Mouse (Mus musculus) CH12F3 (cell line): Measurements from ENCODE around the gene D17Wsu92e.

Experiments used
- in situ Hi-C: fragments of 300-500 bp; cut with MboI; formaldehyde crosslinking; loops from 2 replicates; pipeline ENCODE4 v1.14.3; 2020; ENCODE audit warnings: low sequenced_read_pairs

The D17Wsu92e gene

DNA sequence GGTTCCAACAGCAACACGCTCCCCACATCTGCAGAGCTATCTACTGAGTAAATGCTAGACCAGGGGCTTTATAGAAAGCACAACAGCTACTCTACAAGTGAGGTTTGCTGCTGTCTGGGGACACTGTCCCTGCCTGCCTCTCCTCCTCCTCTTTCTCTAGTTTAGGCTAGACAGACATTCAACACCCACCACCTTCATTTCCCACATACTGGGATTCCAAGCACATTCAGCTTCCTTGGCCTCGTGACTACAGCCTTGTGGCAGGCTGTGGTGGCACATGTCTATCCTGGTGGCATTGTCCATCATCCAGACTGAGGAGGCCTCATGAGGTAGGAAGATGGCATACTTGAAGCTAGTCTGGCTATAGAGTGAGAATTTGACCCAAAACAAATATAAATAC is 29.5 kb downstream of the D17Wsu92e start:
- in situ Hi-C loops: no loop called here

- in situ Hi-C loops: no loop called here
These were observed 30.4 kb downstream of the D17Wsu92e start for GRCm38 (mm10) chr17:27790015-27790414.

DNA sequence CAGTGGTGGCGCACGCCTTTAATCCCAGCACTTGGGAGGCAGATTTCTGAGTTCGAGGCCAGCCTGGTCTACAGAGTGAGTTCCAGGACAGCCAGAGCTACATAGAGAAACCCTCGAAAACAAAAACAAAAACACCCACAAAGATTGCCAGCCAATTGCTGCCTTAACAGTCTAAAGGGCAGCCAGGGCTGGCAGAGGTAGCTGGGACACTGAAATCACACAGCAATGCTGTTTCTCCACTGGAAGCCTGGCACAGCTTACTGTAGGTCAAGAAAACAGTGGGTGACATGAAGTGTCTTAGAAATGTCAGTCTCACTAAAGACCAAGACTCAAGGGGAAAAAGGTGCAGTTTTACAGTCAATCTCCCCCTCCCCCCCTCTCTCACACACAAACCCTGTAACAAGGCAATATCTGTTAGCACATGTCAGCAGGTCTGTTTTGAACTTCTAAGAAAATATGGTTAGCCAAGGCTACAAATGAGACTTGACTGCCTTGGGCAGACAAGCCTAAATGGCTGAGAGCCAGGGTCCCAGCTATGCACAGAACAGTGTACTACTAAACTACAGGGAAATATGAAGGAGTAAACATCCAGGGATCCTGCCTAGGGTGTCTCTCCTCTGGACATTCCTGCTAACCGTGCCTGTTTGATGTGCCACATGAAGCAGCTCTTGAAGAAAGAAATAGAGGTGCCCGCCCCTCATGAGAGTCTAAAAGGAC is 31.8 kb downstream of the D17Wsu92e start:
- in situ Hi-C loops: no loop called here

GRCm38 (mm10) chr17:27783567-27783966 is 36.9 kb downstream of the D17Wsu92e start:
- in situ Hi-C loops: no loop called here

DNA sequence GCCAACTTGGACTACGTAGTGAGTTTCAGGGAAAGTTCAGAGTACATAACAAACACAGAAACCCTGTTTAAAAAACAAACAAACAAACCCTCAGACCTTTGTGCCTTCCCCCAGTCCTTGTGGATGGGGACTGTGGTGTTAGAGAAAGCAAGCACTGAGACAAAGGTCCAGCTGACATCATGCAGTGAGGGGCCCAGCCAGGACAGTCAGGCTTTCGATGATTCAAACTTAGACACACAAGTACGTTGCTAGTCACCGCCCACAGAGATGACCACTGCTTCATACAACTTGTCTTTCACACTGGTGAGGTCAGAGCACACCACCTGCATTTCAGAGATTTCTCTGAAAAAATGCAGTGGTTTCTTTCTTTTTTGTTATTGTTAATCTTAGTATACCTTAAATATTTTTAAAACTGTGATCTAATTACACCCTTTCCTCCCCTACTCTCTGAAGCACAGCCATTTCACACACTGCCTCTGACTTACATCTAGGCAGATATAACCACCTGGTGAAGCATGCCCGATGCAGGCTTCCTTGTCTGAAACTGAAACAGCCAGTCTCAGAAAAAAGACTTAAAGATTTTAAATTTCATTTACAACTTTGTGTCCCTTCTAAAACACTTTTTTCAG is 39.3 kb downstream of the D17Wsu92e start:
- in situ Hi-C loops: no loop called here

- in situ Hi-C loops: no loop called here
These were observed 40.7 kb downstream of the D17Wsu92e start for GRCm38 (mm10) chr17:27779755-27780154.

GRCm38 (mm10) chr17:27778671-27779355 is 41.6 kb downstream of the D17Wsu92e start:
- in situ Hi-C loops: no loop called here

DNA sequence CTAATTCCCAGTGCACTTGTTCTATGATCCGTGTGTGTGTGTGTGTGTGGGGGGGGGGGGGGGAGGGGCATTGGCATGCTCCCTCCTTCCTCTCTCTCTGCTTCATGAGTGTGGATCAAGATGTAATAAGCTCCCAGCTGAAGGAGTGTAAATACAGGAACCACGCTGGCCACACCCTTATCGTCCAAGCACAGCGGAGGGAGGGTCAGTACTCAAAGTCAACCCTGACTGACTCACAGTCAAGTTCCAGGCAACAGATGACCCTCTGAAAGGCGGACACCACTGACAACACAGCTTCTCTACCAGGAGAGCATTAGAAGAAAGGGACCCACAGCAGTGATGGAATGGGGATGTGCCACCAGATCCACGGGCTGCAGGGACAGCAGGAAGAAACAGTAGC is 42.6 kb downstream of the D17Wsu92e start:
- in situ Hi-C loops: no loop called here

GRCm38 (mm10) chr17:27774198-27774597 is 46.2 kb downstream of the D17Wsu92e start:
- in situ Hi-C loops: no loop called here

DNA sequence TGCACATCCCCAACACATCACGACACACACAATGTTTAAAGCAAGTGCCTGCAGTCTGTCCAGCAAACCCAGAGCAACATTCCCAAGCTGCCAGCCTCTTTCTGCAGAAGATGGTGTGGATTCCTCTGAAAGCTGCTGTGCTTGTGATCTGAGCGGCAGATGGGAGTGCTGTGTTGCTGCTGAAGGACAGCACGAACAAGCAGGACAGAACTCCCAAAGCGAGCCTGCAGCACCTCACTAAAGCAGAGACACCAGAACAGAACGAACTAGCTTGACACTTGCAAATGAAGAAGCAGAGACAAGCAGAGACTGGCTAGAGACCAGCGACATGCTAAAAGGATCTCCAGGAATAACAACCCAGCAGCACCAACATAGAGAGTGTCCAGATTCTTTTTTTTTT is 48.8 kb downstream of the D17Wsu92e start:
- in situ Hi-C loops: no loop called here

- in situ Hi-C loops: loop anchor here (10.0 kb wide), 1 partner anchor 114 kb away; the partner anchor contains the start of gene Pacsin1
These were observed 51.5 kb downstream of the D17Wsu92e start for GRCm38 (mm10) chr17:27768817-27769542.

DNA sequence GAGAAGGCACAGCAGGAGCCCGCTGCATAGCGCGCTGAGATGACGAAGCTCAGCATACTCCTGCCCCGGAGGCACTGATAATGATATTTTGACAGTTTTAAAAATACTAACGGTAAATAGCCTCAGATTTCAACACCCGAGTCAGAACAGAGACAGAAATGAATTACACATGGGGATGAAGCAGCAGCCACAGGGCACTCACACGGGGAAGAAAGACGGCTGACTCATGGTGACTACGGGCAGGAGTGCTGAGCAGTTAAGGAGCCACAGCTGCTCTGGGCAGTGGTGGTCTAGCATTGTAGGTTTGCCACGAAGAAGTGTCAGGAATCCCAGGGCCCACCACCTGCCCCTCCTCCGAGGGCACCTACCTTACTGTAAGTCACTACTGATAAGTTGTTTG is 52.9 kb downstream of the D17Wsu92e start:
- in situ Hi-C loops: loop anchor here (10.0 kb wide), 1 partner anchor 113 kb away; the partner anchor contains the start of gene Pacsin1

GRCm38 (mm10) chr17:27767120-27767519 is 53.3 kb downstream of the D17Wsu92e start:
- in situ Hi-C loops: loop anchor here (10.0 kb wide), 1 partner anchor 112 kb away; the partner anchor contains the start of gene Pacsin1

- in situ Hi-C loops: loop anchor here (10.0 kb wide), 1 partner anchor 110 kb away; the partner anchor contains the start of gene Pacsin1
These were observed 55.4 kb downstream of the D17Wsu92e start for GRCm38 (mm10) chr17:27765066-27765465.

GRCm38 (mm10) chr17:27764453-27764852 is 56.0 kb downstream of the D17Wsu92e start:
- in situ Hi-C loops: loop anchor here (10.0 kb wide), 1 partner anchor 110 kb away; the partner anchor contains the start of gene Pacsin1

DNA sequence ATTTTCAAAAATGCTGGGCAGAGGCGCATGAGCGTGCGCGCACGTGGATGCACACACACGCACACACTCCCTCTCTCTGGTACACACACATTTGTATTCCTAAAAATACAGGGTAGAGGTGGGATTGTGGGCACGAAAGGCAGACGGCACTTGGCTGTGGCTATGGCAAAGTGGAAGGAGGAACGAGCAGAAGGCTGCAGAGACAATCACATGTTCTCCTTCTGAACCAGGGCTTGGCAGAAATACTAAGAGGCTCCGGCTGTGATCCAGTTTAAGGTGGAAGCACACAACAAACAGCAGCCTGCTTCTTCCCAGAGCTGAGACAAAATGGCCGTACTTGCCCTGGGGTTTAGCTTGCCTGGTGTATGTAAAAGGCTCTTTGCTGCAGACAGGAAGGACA is 57.6 kb downstream of the D17Wsu92e start:
- in situ Hi-C loops: loop anchor here (10.0 kb wide), 1 partner anchor 108 kb away; the partner anchor contains the start of gene Pacsin1

DNA sequence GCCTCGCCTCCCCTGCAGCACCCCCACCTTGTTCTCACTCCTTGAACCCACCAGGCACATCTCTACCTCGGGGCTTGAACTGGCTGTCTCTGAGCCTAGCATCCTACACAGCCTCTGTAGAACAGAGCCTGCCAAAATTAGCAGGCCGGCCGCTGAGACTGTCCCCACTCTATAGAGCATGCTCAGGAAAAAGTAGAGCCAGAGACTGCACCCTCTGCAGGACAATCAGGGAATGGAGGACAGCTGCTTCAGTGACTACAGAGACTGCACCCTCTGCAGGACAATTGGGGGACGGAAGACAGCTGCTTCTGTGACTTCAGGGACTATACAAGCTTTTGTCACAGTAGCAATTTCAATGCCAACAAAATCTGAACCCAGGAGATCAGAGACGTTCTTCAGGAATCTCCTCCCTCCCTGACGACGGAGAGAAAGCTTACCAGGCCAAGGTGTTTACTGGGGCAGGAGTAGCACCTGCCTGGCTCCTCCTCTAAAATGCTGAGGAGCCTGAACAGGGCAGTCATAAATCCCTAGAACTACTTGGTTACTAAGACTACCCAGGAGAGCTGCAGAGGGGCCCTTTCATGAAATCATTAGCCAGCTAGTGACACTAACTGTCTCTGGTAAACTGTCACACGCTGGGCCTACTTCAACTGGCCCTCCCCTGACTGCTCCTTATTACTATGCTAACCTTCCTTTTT is 58.7 kb downstream of the D17Wsu92e start:
- in situ Hi-C loops: loop anchor here (10.0 kb wide), 1 partner anchor 107 kb away; the partner anchor contains the start of gene Pacsin1

DNA sequence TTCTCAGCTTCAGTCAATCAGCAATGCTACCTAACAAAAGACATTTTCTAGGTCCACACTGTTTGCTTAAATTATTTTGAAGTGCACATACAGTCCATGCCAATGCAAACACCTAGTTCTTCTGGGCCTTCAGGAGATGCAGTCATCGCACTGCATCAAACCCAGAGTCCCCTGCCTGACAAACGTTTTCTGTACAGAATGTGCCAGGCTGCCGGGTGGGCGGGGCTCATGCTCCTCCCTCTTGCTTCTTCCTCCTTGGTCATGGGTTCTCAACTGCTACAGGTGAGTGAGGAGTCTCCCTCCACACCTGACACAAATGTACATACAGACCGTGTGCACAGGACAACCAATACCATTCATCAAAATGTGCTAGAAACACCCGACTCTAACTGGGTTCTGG is 60.3 kb downstream of the D17Wsu92e start:
- in situ Hi-C loops: loop anchor here (10.0 kb wide), 1 partner anchor 105 kb away; the partner anchor contains the start of gene Pacsin1

DNA sequence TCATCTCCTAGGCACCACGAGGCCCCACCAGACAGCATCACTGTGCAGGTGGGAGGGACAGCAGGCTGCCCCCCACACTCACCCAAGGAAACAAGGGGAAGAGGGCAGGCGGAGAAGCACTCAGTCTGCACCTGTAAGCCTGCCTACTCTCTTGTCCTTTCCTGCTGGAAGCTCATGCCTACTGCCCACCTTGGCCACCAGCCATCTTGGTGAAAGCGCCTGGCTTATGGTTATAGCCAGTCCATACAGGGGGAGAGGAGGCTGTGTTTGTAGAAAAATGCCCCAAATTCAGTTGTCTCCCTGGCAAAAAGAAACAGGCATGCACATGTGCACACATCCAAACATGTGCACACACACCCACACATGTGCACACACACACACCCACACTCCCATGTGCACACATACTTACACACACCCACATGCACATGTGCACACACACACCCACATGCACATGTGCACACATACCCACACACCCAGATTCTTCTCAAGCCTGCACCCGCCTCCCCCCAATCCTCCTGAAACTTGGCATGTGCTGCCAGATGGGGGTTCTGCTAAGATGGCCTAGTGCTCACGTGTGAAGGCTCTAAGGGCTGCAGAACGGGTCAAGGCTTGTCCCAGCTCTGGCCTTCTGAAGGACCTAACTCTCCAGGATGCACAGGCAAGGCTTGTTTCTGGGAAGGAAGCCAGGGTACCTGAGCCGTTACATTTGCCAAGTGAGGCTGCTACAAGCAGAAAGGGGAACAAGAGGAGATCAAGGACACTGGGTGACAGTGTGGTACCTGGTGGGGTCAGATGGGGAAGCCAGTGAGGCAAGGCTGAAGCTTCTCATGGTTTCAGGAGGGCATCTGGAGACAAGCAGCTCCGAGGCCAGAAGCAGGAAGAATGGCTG is 68.9 kb downstream of the D17Wsu92e start:
- in situ Hi-C loops: no loop called here
